Mouse (Mus musculus) heart, embryonic 14.5 days (tissue): Measurements from ENCODE around the gene Mettl16. TPM values are rescaled to one million over a fixed set of nuclear protein-coding genes. Genes with fewer than 3 reads are reported as not detected.

ENCODE experiments used
- ATAC-seq: fragments of 200-750 bp; cut with Nextera tagmentation; 2 replicates; pipeline ENCODE4 v1.8.0; 2017; ENCODE audit warnings: low read depth, moderate TSS enrichment; ENCODE audit not compliant: insufficient number of reproducible peaks, insufficient read depth, low FRiP score
- H3K27ac ChIP-seq, 2 experiments: fragments of 200-500 bp in 1 of 2; fragments of 300-500 bp in 1 of 2; sonication (generic) in 1 of 2; replicated peaks in 1 of 2; 2 replicates each; pipeline ENCODE4 v1.5.1; 2012 to 2014; ENCODE audit warnings: low read depth in 2 of 2, low read length in 2 of 2, control low read depth in 1 of 2, mild to moderate bottlenecking in 1 of 2, mixed read lengths in 1 of 2; ENCODE audit not compliant: control insufficient read depth in 1 of 2, insufficient read depth in 1 of 2
- H3K27me3 ChIP-seq: fragments of 300-500 bp; sonication (generic); 2 replicates; pipeline ENCODE4 v1.6.1; 2014; ENCODE audit warnings: mild to moderate bottlenecking, low read length, control low read depth; ENCODE audit not compliant: control insufficient read depth, insufficient read depth
- H3K36me3 ChIP-seq: fragments of 300-500 bp; sonication (generic); 2 replicates; pipeline ENCODE4 v1.6.1; 2014; ENCODE audit warnings: mild to moderate bottlenecking, control low read depth, low read length, mixed read lengths; ENCODE audit not compliant: control insufficient read depth, insufficient read depth
- H3K4me1 ChIP-seq, 2 experiments: fragments of 200-500 bp in 1 of 2; fragments of 300-500 bp in 1 of 2; sonication (generic) in 1 of 2; 2 replicates each; pipeline ENCODE4 v1.6.1; 2012 to 2014; ENCODE audit warnings: low read length in 2 of 2, control low read depth in 1 of 2, mixed read lengths in 1 of 2; ENCODE audit not compliant: control insufficient read depth in 2 of 2, insufficient read depth in 2 of 2
- H3K4me2 ChIP-seq: fragments of 300-500 bp; sonication (generic); 2 replicates; pipeline ENCODE4 v1.6.1; 2014; ENCODE audit warnings: mild to moderate bottlenecking, low read length
- H3K4me3 ChIP-seq, 2 experiments: fragments of 200-500 bp in 1 of 2; fragments of 300-500 bp in 1 of 2; sonication (generic) in 1 of 2; 2 replicates each; pipeline ENCODE4 v1.5.1; 2012 to 2014; ENCODE audit warnings: low read length in 2 of 2, mild to moderate bottlenecking in 2 of 2, control low read depth in 1 of 2, low read depth in 1 of 2, moderate library complexity in 1 of 2; ENCODE audit not compliant: control insufficient read depth in 1 of 2, insufficient read depth in 1 of 2
- H3K9ac ChIP-seq: fragments of 300-500 bp; sonication (generic); 2 replicates; pipeline ENCODE4 v1.6.1; 2014; ENCODE audit warnings: mild to moderate bottlenecking, low read length
- H3K9me3 ChIP-seq: fragments of 300-500 bp; sonication (generic); 2 replicates; pipeline ENCODE4 v1.6.1; 2016; ENCODE audit warnings: low read length, control low read depth; ENCODE audit not compliant: control insufficient read depth
- WGBS: fragments of 180-500 bp; shearing (Covaris S2); extraction: QIAGEN DNeasy Blood & Tissue Kit; methylation state at CpG from one replicate; pipeline ENCODE4 v1.1.7; 2014; 5-methylcytosine and 5-hydroxymethylcytosine counted together
- polyA plus RNA-seq: library from polyadenylated mRNA; unstranded; fragments of >200 nt; fragmentation: Nextera tagmentation; extraction: Ambion mirVana; gene quantifications from 2 replicates; pipeline ENCODE4 v1.2.1, GENCODE M21; 2014

The Mettl16 gene
- polyA plus RNA-seq, 1 experiment from 2014 or later = 20.3 TPM

DNA sequence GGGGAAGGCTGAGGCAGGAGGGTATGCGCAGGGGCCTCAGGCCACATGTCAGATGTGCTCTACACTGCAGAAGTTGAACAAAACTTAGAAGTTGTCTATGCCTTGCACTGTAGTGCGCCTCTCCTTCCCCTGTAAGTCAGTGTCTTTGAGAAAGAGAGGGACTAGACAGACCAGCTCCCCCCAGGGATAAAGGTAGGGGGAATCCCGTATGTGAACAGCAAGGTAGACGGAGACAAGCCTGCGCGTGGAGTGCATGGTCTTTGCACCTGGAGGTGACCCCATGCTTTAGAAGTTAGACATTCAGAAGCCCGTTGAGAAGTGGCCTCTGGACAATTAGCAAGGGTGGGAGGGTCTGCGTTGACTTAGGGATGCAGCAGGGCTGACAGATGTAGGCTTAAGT, 70.1 kb downstream of the Mettl16 start:
- Histone ChIP-seq H3K36me3 (peaks cover 36% of the 10 kb centered on the region), H3K27ac (peak overlapping the region; percentile 55 to 59; a peak in 3 of 4 replicates), H3K9ac (no peak overlapping the region), H3K4me1 (peaks cover 22 to 42% of the 10 kb centered on the region in 2 experiments), H3K9me3 (peaks cover 3% of the 10 kb centered on the region; the same call in 1 of the 2 replicates), H3K4me2 (no peak overlapping the region), H3K4me3 (no peak overlapping the region), H3K27me3 (no peaks in the 10 kb centered on the region)
- 87% methylated on average over 8 of the region's 8 CpGs for WGBS
- ATAC-seq = no peak

- Histone ChIP-seq H3K4me2 (no peak overlapping the region), H3K4me1 (peaks cover 22 to 42% of the 10 kb centered on the region in 2 experiments), H3K27ac (peak overlapping the region; percentile 55 to 59), H3K36me3 (peaks cover 36% of the 10 kb centered on the region), H3K9ac (peak overlapping the region; percentile 36; the same call in 1 of the 2 replicates), H3K9me3 (peaks cover 3% of the 10 kb centered on the region; the same call in 1 of the 2 replicates), H3K4me3 (no peak overlapping the region), H3K27me3 (no peaks in the 10 kb centered on the region)
- WGBS = 65% methylated on average over 9 of the region's 9 CpGs
- ATAC-seq = no peak
These were observed 70.7 kb downstream of the Mettl16 start for GRCm38 (mm10) chr11:74841366-74841765.

DNA sequence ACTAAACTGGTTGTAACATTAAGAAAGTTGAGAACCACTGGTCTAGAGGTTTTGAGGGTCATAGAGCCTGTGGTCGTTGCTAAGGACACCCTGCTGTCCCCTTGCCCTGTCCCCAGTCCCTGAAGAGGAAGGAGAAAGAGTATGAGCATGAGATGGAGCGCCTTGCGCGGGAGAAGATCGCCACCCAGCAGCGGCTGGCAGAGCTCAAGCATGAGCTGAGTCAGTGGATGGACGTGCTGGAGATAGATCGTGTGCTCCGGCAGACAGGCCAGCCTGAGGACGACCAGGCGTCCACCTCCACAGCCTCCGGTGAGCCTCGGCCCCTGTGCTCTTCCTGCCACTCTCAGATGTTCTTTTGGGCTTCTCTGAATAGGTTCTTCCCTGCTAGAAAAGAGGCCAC, 71.4 kb downstream of the Mettl16 start:
- no peak overlapping the region for H3K4me2 ChIP-seq
- WGBS = 78% methylated on average over 13 of the region's 13 CpGs
- ATAC-seq = no peak
- H3K27me3 ChIP-seq = no peaks in the 10 kb centered on the region
- H3K27ac ChIP-seq = 0 out of 4 replicates have a peak overlapping the region, but pooled peaks of 1 of the 2 experiments have one; percentile 59
- peaks cover 34% of the 10 kb centered on the region for H3K36me3 ChIP-seq
- H3K9me3 ChIP-seq = peaks cover 3% of the 10 kb centered on the region; the same call in 1 of the 2 replicates
- H3K4me1 ChIP-seq = peaks cover 22 to 39% of the 10 kb centered on the region in 2 experiments
- H3K4me3 ChIP-seq = no peak overlapping the region
- H3K9ac ChIP-seq = peak overlapping the region; percentile 36; the same call in 1 of the 2 replicates

- ATAC-seq = no peak
- Histone ChIP-seq H3K4me3 (no peak overlapping the region), H3K9ac (no peak overlapping the region), H3K9me3 (peaks cover 3% of the 10 kb centered on the region; the same call in 1 of the 2 replicates), H3K36me3 (peaks cover 32% of the 10 kb centered on the region), H3K27ac (peak overlapping the region in 1 of 2 experiments; percentile 2; a peak in 1 of 4 replicates), H3K4me2 (no peak overlapping the region), H3K4me1 (peaks cover 17 to 36% of the 10 kb centered on the region in 2 experiments), H3K27me3 (no peaks in the 10 kb centered on the region)
- 89% methylated on average over 22 of the region's 22 CpGs for WGBS
These were observed 72.2 kb downstream of the Mettl16 start for GRCm38 (mm10) chr11:74842656-74843434.

GRCm38 (mm10) chr11:74843435-74843714, 72.7 kb downstream of the Mettl16 start:
- Histone ChIP-seq H3K4me2 (no peak overlapping the region), H3K27ac (peak overlapping the region in 1 of 2 experiments; percentile 2; a peak in 1 of 4 replicates), H3K36me3 (peaks cover 32% of the 10 kb centered on the region), H3K4me3 (no peak overlapping the region), H3K4me1 (peaks cover 21 to 41% of the 10 kb centered on the region in 2 experiments), H3K9me3 (peaks cover 3% of the 10 kb centered on the region; the same call in 1 of the 2 replicates), H3K27me3 (no peaks in the 10 kb centered on the region), H3K9ac (no peak overlapping the region)
- no peak for ATAC-seq
- WGBS = 61% methylated on average over 2 of the region's 2 CpGs

GRCm38 (mm10) chr11:74843761-74844160, 73.1 kb downstream of the Mettl16 start:
- no peaks in the 10 kb centered on the region for H3K27me3 ChIP-seq
- WGBS = 76% methylated on average over 5 of the region's 5 CpGs
- peaks cover 32% of the 10 kb centered on the region for H3K36me3 ChIP-seq
- H3K27ac ChIP-seq = 0 out of 4 replicates have a peak overlapping the region, but pooled peaks of 1 of the 2 experiments have one; percentile 2
- H3K4me2 ChIP-seq = no peak overlapping the region
- H3K4me3 ChIP-seq = no peak overlapping the region
- H3K9ac ChIP-seq = no peak overlapping the region
- peaks cover 3% of the 10 kb centered on the region; the same call in 1 of the 2 replicates for H3K9me3 ChIP-seq
- ATAC-seq = no peak
- peaks cover 25 to 44% of the 10 kb centered on the region in 2 experiments for H3K4me1 ChIP-seq

- Histone ChIP-seq H3K36me3 (peaks cover 35% of the 10 kb centered on the region), H3K9me3 (peaks cover 3% of the 10 kb centered on the region; the same call in 1 of the 2 replicates), H3K4me1 (peaks cover 25 to 41% of the 10 kb centered on the region in 2 experiments), H3K4me3 (no peak overlapping the region), H3K4me2 (no peak overlapping the region), H3K9ac (no peak overlapping the region), H3K27me3 (no peaks in the 10 kb centered on the region), H3K27ac (no peak overlapping the region)
- 63% methylated on average over 3 of the region's 3 CpGs for WGBS
- no peak for ATAC-seq
These were observed 75.2 kb downstream of the Mettl16 start for GRCm38 (mm10) chr11:74845784-74846183.
